In the genomic region with DNA sequence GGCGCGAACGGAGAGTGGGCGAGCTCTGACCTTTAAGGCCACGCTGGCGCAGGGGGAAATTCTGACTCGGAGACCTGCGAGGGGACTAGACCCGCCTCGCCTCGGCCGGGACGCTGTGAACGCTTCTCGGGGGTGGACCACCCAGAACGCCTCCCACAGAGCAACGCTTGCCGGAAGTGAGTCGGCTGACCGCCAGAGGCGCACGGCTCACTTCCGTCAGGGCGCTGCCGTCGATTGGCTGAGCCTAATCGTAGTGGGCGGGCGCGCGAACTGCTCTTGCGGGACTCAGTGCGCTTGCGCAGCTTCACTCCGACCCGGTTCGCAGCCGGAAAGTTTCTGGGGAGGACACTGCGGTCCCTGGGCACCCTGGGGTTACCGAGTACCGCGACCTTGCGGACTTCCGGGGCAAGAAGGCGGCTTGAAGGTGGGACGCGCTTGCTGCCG, we compare ENCODE assay signal across 8 mouse cellular contexts. TPM values are rescaled to one million over a fixed set of nuclear protein-coding genes. Genes with fewer than 3 reads are reported as not detected.
DNase-seq lines count a peak whose midpoint lies in the region; ATAC-seq and TF ChIP-seq lines count a peak whose summit lies in the region.

Park7 (minus strand) TSS at position 148 of the 444 bp plus-strand sequence.
Tnfrsf9 (plus strand) TSS at position 273 of the 444 bp plus-strand sequence.

- H3K36me3 ChIP-seq in heart, embryonic 15.5 days, result no peaks in the 10 kb centered on the region
- no peaks in the 10 kb centered on the region for H3K36me3 ChIP-seq in liver, embryonic 14.5 days (replicated peaks; ENCODE audit: control insufficient read depth, insufficient read depth, low read depth)
- H3K36me3 ChIP-seq in neural tube, embryonic 11.5 days (ENCODE audit: control insufficient read depth, insufficient read depth, low read length), result no peaks in the 10 kb centered on the region
- H3K36me3 ChIP-seq in stomach, postnatal 0 days (ENCODE audit: control insufficient read depth, insufficient read depth, low read length), result no peaks in the 10 kb centered on the region

- peak within 1 kb of the TSS; percentile 81 for H3K4me3 ChIP-seq in brown adipose tissue, adult 24 weeks (ENCODE audit: insufficient read depth, low read depth, low read length)
- peak within 1 kb of the TSS; percentile 70 for H3K4me3 ChIP-seq in heart, embryonic 15.5 days
- peak within 1 kb of the TSS; percentile 76 for H3K4me3 ChIP-seq in liver, embryonic 14.5 days (ENCODE audit: insufficient read depth in 1 of 2, low read depth in 2 of 2, low read length in 2 of 2)
- peak within 1 kb of the TSS; percentile 64 for H3K4me3 ChIP-seq in neural tube, embryonic 11.5 days (ENCODE audit: low read depth, low read length)
- H3K4me3 ChIP-seq in stomach, postnatal 0 days (ENCODE audit: low read depth, low read length), result peak within 1 kb of the TSS; percentile 53

- no peaks in the 10 kb centered on the region for H3K27me3 ChIP-seq in heart, embryonic 15.5 days
- H3K27me3 ChIP-seq in liver, embryonic 14.5 days (ENCODE audit: control insufficient read depth, insufficient read depth, low read length), result no peaks in the 10 kb centered on the region
- no peaks in the 10 kb centered on the region for H3K27me3 ChIP-seq in neural tube, embryonic 11.5 days (ENCODE audit: control insufficient read depth, insufficient read depth, low read length)
- H3K27me3 ChIP-seq in stomach, postnatal 0 days (ENCODE audit: control insufficient read depth, insufficient read depth, low read length), result no peaks in the 10 kb centered on the region

- peak; percentile 83 for ATAC-seq in heart, embryonic 15.5 days (replicated peaks; ENCODE audit: insufficient number of reproducible peaks, insufficient read depth, low FRiP score, low read depth)
- peak; percentile 84 for ATAC-seq in liver, embryonic 14.5 days (ENCODE audit: insufficient read depth)
- ATAC-seq in neural tube, embryonic 11.5 days (ENCODE audit: insufficient read depth, low FRiP score, low TSS enrichment), result peak; percentile 84
- peak; percentile 89 for ATAC-seq in stomach, postnatal 0 days (ENCODE audit: low FRiP score, low TSS enrichment)

- H3K27ac ChIP-seq in brown adipose tissue, adult 24 weeks (replicated peaks; ENCODE audit: low read depth, low read length), result peak within 1 kb of the TSS; percentile 95
- peak within 1 kb of the TSS; percentile 86 for H3K27ac ChIP-seq in heart, embryonic 15.5 days
- H3K27ac ChIP-seq in liver, embryonic 14.5 days, result peak within 1 kb of the TSS; percentile 74
- peak within 1 kb of the TSS; percentile 78 for H3K27ac ChIP-seq in neural tube, embryonic 11.5 days (ENCODE audit: low read depth, low read length)
- peak within 1 kb of the TSS; percentile 79 for H3K27ac ChIP-seq in stomach, postnatal 0 days (replicated peaks)

- WGBS in heart, embryonic 15.5 days, result 0% methylated on average over 48 of the region's 48 CpGs
- under 1% methylated on average over 48 of the region's 48 CpGs for WGBS in liver, embryonic 14.5 days (ENCODE audit: insufficient replicate concordance)
- under 1% methylated on average over 48 of the region's 48 CpGs for WGBS in neural tube, embryonic 11.5 days
- WGBS in stomach, postnatal 0 days, result under 1% methylated on average over 48 of the region's 48 CpGs

- peaks cover 7% of the 10 kb centered on the region; the same call in 1 of the 2 replicates for H3K4me1 ChIP-seq in brown adipose tissue, adult 24 weeks (ENCODE audit: control insufficient read depth, insufficient read depth, insufficient read length, low read length)
- H3K4me1 ChIP-seq in heart, embryonic 15.5 days (replicated peaks), result peaks cover 17% of the 10 kb centered on the region
- peaks cover 12 to 20% of the 10 kb centered on the region in 2 experiments for H3K4me1 ChIP-seq in liver, embryonic 14.5 days (replicated peaks; ENCODE audit: control insufficient read depth in 2 of 2, insufficient read depth in 2 of 2, low read length in 1 of 2)
- peaks cover 11% of the 10 kb centered on the region; the same call in 1 of the 2 replicates for H3K4me1 ChIP-seq in neural tube, embryonic 11.5 days (ENCODE audit: control insufficient read depth, insufficient read depth, low read length)
- no peaks in the 10 kb centered on the region; the same call in 1 of the 2 replicates for H3K4me1 ChIP-seq in stomach, postnatal 0 days (replicated peaks; ENCODE audit: control insufficient read depth, insufficient read depth)

- no peaks in the 10 kb centered on the region for H3K9me3 ChIP-seq in heart, embryonic 15.5 days (replicated peaks)
- H3K9me3 ChIP-seq in liver, embryonic 14.5 days (ENCODE audit: control insufficient read depth, low read length), result no peaks in the 10 kb centered on the region
- H3K9me3 ChIP-seq in neural tube, embryonic 11.5 days (ENCODE audit: control insufficient read depth, low read length), result no peaks in the 10 kb centered on the region
- no peaks in the 10 kb centered on the region for H3K9me3 ChIP-seq in stomach, postnatal 0 days (ENCODE audit: control insufficient read depth, low read length)

- TF ChIP-seq EP300 in liver, embryonic 14.5 days (IDR thresholded peaks at IDR 0.05; ENCODE audit: low read depth), result no peak
- no peak for TF ChIP-seq EP300 in stomach, postnatal 0 days (optimal IDR thresholded peaks at IDR 0.05)

- peak; percentile 99 for DNase-seq in CD4-positive, CD25-positive, alpha-beta regulatory T cell, adult 2 months (ENCODE audit: low read depth, low spot score)
- DNase-seq in fibroblast of lung, adult 2 months (ENCODE audit: low read depth), result peak; percentile 92
- DNase-seq in kidney, postnatal 25 days, result peak; percentile 98 to 100
- DNase-seq in liver, embryonic 14.5 days (ENCODE audit: low read depth in 3 of 3, low spot score in 3 of 3), result peak; percentile 92 to 93 (median 92)
- peak; percentile 97 for DNase-seq in neural tube, embryonic 11.5 days (ENCODE audit: low spot score)
- DNase-seq in stomach, postnatal 0 days (ENCODE audit: low spot score), result peak; percentile 96

- H3K4me2 ChIP-seq in heart, embryonic 15.5 days, result peak within 1 kb of the TSS; percentile 69
- H3K4me2 ChIP-seq in liver, embryonic 14.5 days (ENCODE audit: low read depth), result peak within 1 kb of the TSS; percentile 71
- H3K4me2 ChIP-seq in neural tube, embryonic 11.5 days (ENCODE audit: low read depth), result peak within 1 kb of the TSS; percentile 55
- peak within 1 kb of the TSS; percentile 77 for H3K4me2 ChIP-seq in stomach, postnatal 0 days (replicated peaks; ENCODE audit: low read depth)

- TF ChIP-seq CTCF in liver, embryonic 14.5 days (IDR thresholded peaks at IDR 0.05; ENCODE audit: low read depth), result peak; percentile 92
- peak; percentile 83 for TF ChIP-seq CTCF in stomach, postnatal 0 days (IDR thresholded peaks at IDR 0.05; ENCODE audit: low read depth)

- peak within 1 kb of the TSS; percentile 68 for H3K9ac ChIP-seq in heart, embryonic 15.5 days
- H3K9ac ChIP-seq in liver, embryonic 14.5 days (replicated peaks), result peak within 1 kb of the TSS; percentile 76
- peak within 1 kb of the TSS; percentile 82 for H3K9ac ChIP-seq in neural tube, embryonic 11.5 days (ENCODE audit: low read length)
- H3K9ac ChIP-seq in stomach, postnatal 0 days (ENCODE audit: low read length), result peak within 1 kb of the TSS; percentile 72

RNA-seq across cellular contexts. Expression of gene Park7, which starts in this region (rescaled TPM):
- 176 and 208 TPM in 2 replicates for polyA plus RNA-seq in brown adipose tissue, adult 24 weeks (2012; ENCODE audit: insufficient read depth, insufficient read length, missing spikeins)
- 287 and 319 TPM in 2 replicates for polyA plus RNA-seq in heart, embryonic 15.5 days (2015; fragmentation: Nextera tagmentation; extraction: Ambion mirVana)
- polyA plus RNA-seq in liver, embryonic 14.5 days (2012; rRNA removed), result 130 and 180 TPM in 2 replicates
- polyA plus RNA-seq in liver, embryonic 14.5 days (2014; fragmentation: Nextera tagmentation; extraction: Ambion mirVana), result 259 and 263 TPM in 2 replicates
- polyA plus RNA-seq in neural tube, embryonic 11.5 days (2014; fragmentation: Nextera tagmentation; extraction: Ambion mirVana), result 417 and 424 TPM in 2 replicates
- 253 and 262 TPM in 2 replicates for polyA plus RNA-seq in stomach, postnatal 0 days (2015; fragmentation: Nextera tagmentation; extraction: Ambion mirVana)

RNA-seq across cellular contexts. Expression of gene Tnfrsf9, which starts in this region (rescaled TPM):
- polyA plus RNA-seq in brown adipose tissue, adult 24 weeks (2012; ENCODE audit: insufficient read depth, insufficient read length, missing spikeins), result not detected in 2 replicates
- polyA plus RNA-seq in heart, embryonic 15.5 days (2015; fragmentation: Nextera tagmentation; extraction: Ambion mirVana), result 2.0 and 2.6 TPM in 2 replicates
- 0.08 and 0.10 TPM in 2 replicates for polyA plus RNA-seq in liver, embryonic 14.5 days (2012; rRNA removed)
- not detected in 2 replicates for polyA plus RNA-seq in liver, embryonic 14.5 days (2014; fragmentation: Nextera tagmentation; extraction: Ambion mirVana)
- 0.20 and 0.39 TPM in 2 replicates for polyA plus RNA-seq in neural tube, embryonic 11.5 days (2014; fragmentation: Nextera tagmentation; extraction: Ambion mirVana)
- polyA plus RNA-seq in stomach, postnatal 0 days (2015; fragmentation: Nextera tagmentation; extraction: Ambion mirVana), result 0.22 and 0.23 TPM in 2 replicates

Comparison
In these comparisons a context has a peak if more than half of its experiments do, and no peak if none do; other contexts are left out.
1. Peak in every context shown above with its lines: DNase-seq, ATAC-seq, H3K4me3 ChIP-seq and H3K27ac ChIP-seq.